Mouse (Mus musculus) lung, adult 18-20 months (tissue): ENCODE data around the gene Dnajc9.

Experiments
- DNase-seq, 2 experiments: peaks; one replicate each; pipeline ENCODE4 v3.0.0; 2022; ENCODE audit warnings: mixed read lengths in 2 of 2

Dnajc9 gene

GRCm38 (mm10) chr14:20347991-20348541 is 40.6 kb downstream of the Dnajc9 start, which contains the start of the genes Ecd and Fam149b:
Gene Ecd (minus strand): TSS chr14:20348121.
Gene Fam149b (plus strand): TSS chr14:20348162.
- peak; percentile 92 to 94 for DNase-seq

DNA sequence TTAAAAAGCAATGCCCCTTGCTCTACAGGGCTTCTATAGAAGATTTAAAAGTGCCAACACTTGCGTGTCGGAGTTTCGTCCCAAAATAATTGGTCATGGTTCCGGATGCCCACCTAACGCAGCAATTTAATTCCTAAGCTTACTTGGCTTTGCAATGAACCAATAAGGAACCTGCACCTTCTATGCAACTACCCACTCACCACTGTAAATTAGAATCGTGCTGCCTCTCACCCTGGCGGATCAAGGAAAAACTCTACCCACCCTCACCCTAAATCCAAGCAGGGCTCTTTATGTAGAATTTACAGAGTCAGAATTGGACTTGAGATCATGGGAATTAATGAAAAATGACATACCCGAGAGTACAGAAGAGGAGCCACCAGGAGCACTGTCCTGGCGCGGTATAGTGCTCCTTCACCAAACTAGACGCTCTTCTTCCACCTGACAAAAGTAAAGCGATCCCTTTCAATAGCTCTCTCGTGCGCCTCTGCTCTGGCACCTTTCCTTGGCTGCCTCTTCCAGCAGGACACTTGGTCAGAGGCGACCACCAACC is 41.2 kb downstream of the Dnajc9 start:
- no peak for DNase-seq

DNA sequence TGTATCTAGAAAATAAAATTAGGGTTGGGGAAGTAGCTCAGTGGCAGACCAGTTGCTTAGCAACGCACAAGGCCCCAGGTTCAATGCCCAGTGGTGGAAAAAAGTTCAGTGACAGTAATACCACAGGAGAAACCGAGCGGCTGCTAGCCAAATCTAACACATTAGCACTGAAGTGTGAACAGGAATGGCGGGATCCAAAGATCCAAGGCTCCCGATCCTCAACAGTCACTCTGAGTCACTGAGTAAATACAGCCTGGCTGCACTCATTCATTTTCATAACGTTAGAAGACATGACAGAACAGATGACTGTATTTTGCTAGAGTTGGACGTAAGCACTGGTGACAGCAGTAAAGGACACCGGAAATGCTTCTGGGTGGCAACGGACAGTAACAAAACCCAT is 42.8 kb downstream of the Dnajc9 start:
- DNase-seq = no peak

GRCm38 (mm10) chr14:20340866-20341265 is 47.8 kb downstream of the Dnajc9 start:
- DNase-seq = no peak

DNA sequence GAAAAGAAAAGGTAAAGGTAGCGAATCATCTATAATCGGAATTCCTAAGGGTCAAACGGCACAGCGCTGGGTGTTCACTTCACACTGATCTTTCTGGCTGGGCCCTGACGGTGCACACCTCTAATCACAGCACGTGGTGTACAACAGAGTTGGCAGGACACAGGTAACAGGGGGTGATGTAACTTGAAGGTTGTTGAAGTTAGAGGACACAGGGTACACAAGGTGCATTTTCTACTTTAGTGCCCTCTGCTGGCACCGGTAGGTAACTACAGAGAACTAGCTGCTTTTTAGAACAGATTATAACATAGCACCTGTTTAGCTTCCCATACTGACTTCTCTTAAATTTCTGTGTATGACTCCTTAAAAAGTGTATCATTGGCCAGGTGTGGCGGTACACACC is 48.6 kb downstream of the Dnajc9 start:
- peak in 1 of 2 experiments; percentile 32 for DNase-seq

- no peak for DNase-seq
These were observed 49.3 kb downstream of the Dnajc9 start for GRCm38 (mm10) chr14:20339415-20339814.
